Mouse (Mus musculus) brain, embryonic 14.5 days (tissue): ENCODE results near the gene Zfand5.

Experiments
- CTCF ChIP-seq: fragments of 200-500 bp; IDR thresholded peaks from 2 replicates; pipeline ENCODE4 v1.5.1; 2012; ENCODE audit warnings: inconsistent platforms, mild to moderate bottlenecking, moderate library complexity, borderline replicate concordance; ENCODE audit not compliant: insufficient read depth, insufficient read length; ENCODE audit errors: extremely low read depth
- POLR2A ChIP-seq: fragments of 200-500 bp; IDR thresholded peaks from 2 replicates; pipeline ENCODE4 v1.6.1; 2012; ENCODE audit warnings: mild to moderate bottlenecking, inconsistent platforms, borderline replicate concordance; ENCODE audit not compliant: poor library complexity, insufficient read depth, insufficient read length, severe bottlenecking; ENCODE audit errors: extremely low read depth

GRCm38 (mm10) chr19:21260280-21260679 lies 11.8 kb upstream of the Zfand5 start:
- no peak for TF ChIP-seq POLR2A
- no peak for TF ChIP-seq CTCF
